Mouse (Mus musculus): Measurements from ENCODE around the gene Zbtb5. TPM values are rescaled to one million over a fixed set of nuclear protein-coding genes. Genes with fewer than 3 reads are reported as not detected.
A peak's percentile ranks its signal among the peaks of the same experiment; 100 is the strongest.

The Zbtb5 gene
- polyA plus RNA-seq, 1 experiment from 2014 or later, result 34.5 TPM

- H3K4me1 ChIP-seq, result peaks cover 26% of the 10 kb centered on the region
- no peak overlapping the region for H3K27ac ChIP-seq (replicated peaks)
- no peaks in the 10 kb centered on the region for H3K27me3 ChIP-seq (ENCODE audit: low read depth, poor library complexity, severe bottlenecking)
- WGBS, result 87% methylated on average over 10 of the region's 10 CpGs
- no peaks in the 10 kb centered on the region for H3K9me3 ChIP-seq (replicated peaks)
- no peak for DNase-seq (ENCODE audit: low spot score)
- H3K4me3 ChIP-seq, result no peak overlapping the region
- no peaks in the 10 kb centered on the region for H3K36me3 ChIP-seq
These were observed 35.1 kb downstream of the Zbtb5 start for GRCm38 (mm10) chr4:44976921-44977710.

GRCm38 (mm10) chr4:44976026-44976615, 36.1 kb downstream of the Zbtb5 start:
- no peak overlapping the region for H3K27ac ChIP-seq (replicated peaks)
- no peak for DNase-seq (ENCODE audit: low spot score)
- no peaks in the 10 kb centered on the region for H3K9me3 ChIP-seq (replicated peaks)
- no peaks in the 10 kb centered on the region for H3K36me3 ChIP-seq
- peaks cover 16% of the 10 kb centered on the region for H3K4me1 ChIP-seq
- WGBS, result 80% methylated on average over 6 of the region's 6 CpGs
- H3K4me3 ChIP-seq, result no peak overlapping the region
- no peaks in the 10 kb centered on the region for H3K27me3 ChIP-seq (ENCODE audit: low read depth, poor library complexity, severe bottlenecking)

GRCm38 (mm10) chr4:44974331-44974730, 37.9 kb downstream of the Zbtb5 start:
- no peak for DNase-seq (ENCODE audit: low spot score)
- H3K27me3 ChIP-seq (ENCODE audit: low read depth, poor library complexity, severe bottlenecking), result no peaks in the 10 kb centered on the region
- H3K4me3 ChIP-seq, result no peak overlapping the region
- H3K36me3 ChIP-seq, result no peaks in the 10 kb centered on the region
- WGBS, result 83% methylated on average over 8 of the region's 8 CpGs
- H3K9me3 ChIP-seq (replicated peaks), result no peaks in the 10 kb centered on the region
- H3K4me1 ChIP-seq, result peaks cover 9% of the 10 kb centered on the region
- 0 out of 2 replicates have a peak overlapping the region, but pooled peaks have one; percentile 2 for H3K27ac ChIP-seq (replicated peaks)

- H3K36me3 ChIP-seq, result no peaks in the 10 kb centered on the region
- peaks cover 9% of the 10 kb centered on the region for H3K4me1 ChIP-seq
- H3K4me3 ChIP-seq, result peak overlapping the region; percentile 28
- H3K27me3 ChIP-seq (ENCODE audit: low read depth, poor library complexity, severe bottlenecking), result no peaks in the 10 kb centered on the region
- WGBS, result 62% methylated on average over 14 of the region's 14 CpGs
- H3K9me3 ChIP-seq (replicated peaks), result no peaks in the 10 kb centered on the region
- DNase-seq (ENCODE audit: low spot score), result no peak
- peak overlapping the region; percentile 2; the same call in 1 of the 2 replicates for H3K27ac ChIP-seq (replicated peaks)
These were observed 38.3 kb downstream of the Zbtb5 start for GRCm38 (mm10) chr4:44973871-44974270.

- WGBS, result 15% methylated on average over 9 of the region's 9 CpGs
- Histone ChIP-seq H3K4me3 (peak overlapping the region; percentile 28), H3K27me3 (ENCODE audit: low read depth, poor library complexity, severe bottlenecking) (no peaks in the 10 kb centered on the region; the same call in 1 of the 2 replicates), H3K4me1 (peaks cover 9% of the 10 kb centered on the region), H3K9me3 (replicated peaks) (no peaks in the 10 kb centered on the region), H3K36me3 (no peaks in the 10 kb centered on the region), H3K27ac (replicated peaks) (peak overlapping the region; percentile 2; the same call in 1 of the 2 replicates)
- DNase-seq (ENCODE audit: low spot score), result peak; percentile 87
These were observed 38.8 kb downstream of the Zbtb5 start for GRCm38 (mm10) chr4:44973450-44973849.

- Histone ChIP-seq H3K4me1 (peaks cover 9% of the 10 kb centered on the region), H3K27me3 (ENCODE audit: low read depth, poor library complexity, severe bottlenecking) (no peaks in the 10 kb centered on the region; the same call in 1 of the 2 replicates), H3K9me3 (replicated peaks) (no peaks in the 10 kb centered on the region), H3K36me3 (no peaks in the 10 kb centered on the region), H3K27ac (replicated peaks) (no peak overlapping the region), H3K4me3 (no peak overlapping the region)
- peak; percentile 72 for DNase-seq (ENCODE audit: low spot score)
- WGBS, result 26% methylated on average over 10 of the region's 10 CpGs
These were observed 41.6 kb downstream of the Zbtb5 start for GRCm38 (mm10) chr4:44970612-44971110.

GRCm38 (mm10) chr4:44970056-44970455, 42.2 kb downstream of the Zbtb5 start:
- Histone ChIP-seq H3K27me3 (ENCODE audit: low read depth, poor library complexity, severe bottlenecking) (no peaks in the 10 kb centered on the region; the same call in 1 of the 2 replicates), H3K9me3 (replicated peaks) (no peaks in the 10 kb centered on the region), H3K27ac (replicated peaks) (no peak overlapping the region), H3K36me3 (no peaks in the 10 kb centered on the region), H3K4me1 (peaks cover 9% of the 10 kb centered on the region), H3K4me3 (no peak overlapping the region)
- DNase-seq (ENCODE audit: low spot score), result no peak
- 92% methylated on average over 7 of the region's 7 CpGs for WGBS

- no peaks in the 10 kb centered on the region; the same call in 1 of the 2 replicates for H3K27me3 ChIP-seq (ENCODE audit: low read depth, poor library complexity, severe bottlenecking)
- 90% methylated on average over 8 of the region's 8 CpGs for WGBS
- no peak for DNase-seq (ENCODE audit: low spot score)
- no peak overlapping the region for H3K27ac ChIP-seq (replicated peaks)
- H3K4me3 ChIP-seq, result no peak overlapping the region
- no peaks in the 10 kb centered on the region for H3K9me3 ChIP-seq (replicated peaks)
- H3K4me1 ChIP-seq, result no peaks in the 10 kb centered on the region
- no peaks in the 10 kb centered on the region for H3K36me3 ChIP-seq
These were observed 44.8 kb downstream of the Zbtb5 start for GRCm38 (mm10) chr4:44967402-44967801.

- Histone ChIP-seq H3K4me3 (no peak overlapping the region), H3K36me3 (no peaks in the 10 kb centered on the region), H3K27me3 (ENCODE audit: low read depth, poor library complexity, severe bottlenecking) (no peaks in the 10 kb centered on the region; the same call in 1 of the 2 replicates), H3K9me3 (replicated peaks) (no peaks in the 10 kb centered on the region), H3K27ac (replicated peaks) (no peak overlapping the region), H3K4me1 (no peaks in the 10 kb centered on the region)
- no peak for DNase-seq (ENCODE audit: low spot score)
- 93% methylated on average over 3 of the region's 3 CpGs for WGBS
These were observed 46.5 kb downstream of the Zbtb5 start for GRCm38 (mm10) chr4:44965736-44966135.

GRCm38 (mm10) chr4:44965175-44965574, 47.0 kb downstream of the Zbtb5 start:
- Histone ChIP-seq H3K27ac (replicated peaks) (no peak overlapping the region), H3K9me3 (replicated peaks) (no peaks in the 10 kb centered on the region), H3K36me3 (no peaks in the 10 kb centered on the region), H3K27me3 (ENCODE audit: low read depth, poor library complexity, severe bottlenecking) (no peaks in the 10 kb centered on the region; the same call in 1 of the 2 replicates), H3K4me1 (no peaks in the 10 kb centered on the region), H3K4me3 (no peak overlapping the region)
- 85% methylated on average over 2 of the region's 2 CpGs for whole genome bisulfite sequencing
- DNase-seq (ENCODE audit: low spot score), result no peak

GRCm38 (mm10) chr4:44963156-44963555, 49.1 kb downstream of the Zbtb5 start:
- no peak for DNase-seq (ENCODE audit: low spot score)
- H3K27ac ChIP-seq (replicated peaks), result no peak overlapping the region
- 77% methylated on average over 11 of the region's 11 CpGs for WGBS
- no peaks in the 10 kb centered on the region for H3K27me3 ChIP-seq (ENCODE audit: low read depth, poor library complexity, severe bottlenecking)
- H3K4me1 ChIP-seq, result no peaks in the 10 kb centered on the region
- H3K9me3 ChIP-seq (replicated peaks), result no peaks in the 10 kb centered on the region
- no peaks in the 10 kb centered on the region for H3K36me3 ChIP-seq
- no peak overlapping the region for H3K4me3 ChIP-seq

- WGBS, result 94% methylated on average over 13 of the region's 13 CpGs
- DNase-seq (ENCODE audit: low spot score), result no peak
These were observed 53.0 kb downstream of the Zbtb5 start for GRCm38 (mm10) chr4:44959220-44959619.

GRCm38 (mm10) chr4:44958776-44959175, 53.4 kb downstream of the Zbtb5 start:
- no peak overlapping the region for H3K27ac ChIP-seq (replicated peaks)
- H3K4me1 ChIP-seq, result no peaks in the 10 kb centered on the region
- 90% methylated on average over 9 of the region's 9 CpGs for WGBS
- no peaks in the 10 kb centered on the region for H3K36me3 ChIP-seq
- H3K9me3 ChIP-seq (replicated peaks), result no peaks in the 10 kb centered on the region
- DNase-seq (ENCODE audit: low spot score), result no peak
- H3K4me3 ChIP-seq, result no peak overlapping the region
- H3K27me3 ChIP-seq (ENCODE audit: low read depth, poor library complexity, severe bottlenecking), result no peaks in the 10 kb centered on the region

More at GRCm38 (mm10) chr4:44959220-44959619, 53.0 kb downstream of the Zbtb5 start:
- Histone ChIP-seq H3K4me1 (no peaks in the 10 kb centered on the region), H3K36me3 (no peaks in the 10 kb centered on the region), H3K27me3 (ENCODE audit: low read depth, poor library complexity, severe bottlenecking) (no peaks in the 10 kb centered on the region), H3K9me3 (replicated peaks) (no peaks in the 10 kb centered on the region), H3K4me3 (no peak overlapping the region), H3K27ac (replicated peaks) (no peak overlapping the region)

Data from midbrain, embryonic 10.5 days (tissue).